14 mouse cellular contexts compared by ENCODE assay signal in the genomic region with DNA sequence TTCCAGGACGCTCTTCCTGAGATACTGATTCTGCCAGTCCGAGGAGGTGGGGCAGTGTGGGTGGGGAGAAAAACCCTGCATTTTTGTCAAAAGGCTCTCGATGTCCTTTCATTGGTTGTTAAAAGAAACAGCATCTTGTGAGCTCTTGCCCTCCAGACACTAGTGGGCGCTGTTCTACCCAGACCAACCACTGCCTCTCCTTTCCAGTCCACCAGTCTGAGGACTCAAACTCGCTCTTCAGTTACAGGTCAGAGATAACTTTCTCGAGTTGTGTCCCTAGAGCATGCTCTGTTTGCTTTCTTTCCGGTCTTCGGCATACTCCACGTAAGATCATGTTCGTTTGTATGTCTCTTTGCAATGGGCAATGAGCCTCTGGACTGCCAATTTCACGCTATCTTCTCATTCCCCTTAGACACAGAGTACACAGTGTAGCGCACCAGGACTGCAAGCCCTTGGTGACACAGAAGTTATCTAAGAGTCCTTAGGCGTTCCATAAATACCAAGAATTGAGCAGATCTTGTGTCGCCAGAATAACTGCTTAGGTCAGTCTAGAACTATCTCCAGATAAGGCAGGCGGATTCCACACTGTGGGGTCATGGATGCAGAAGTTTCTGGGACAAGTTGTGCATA.
DNase-seq lines count a peak whose midpoint lies in the region; ATAC-seq and TF ChIP-seq lines count a peak whose summit lies in the region.
"Had no signal": no experiment of that assay in that cellular context is flagged by ENCODE, and none has a peak within 500 bp of the region (broad histone marks: within the 10 kb centered on the region; RNA-seq: fewer than 3 reads in every experiment).

No protein-coding gene starts in this region.

- no peak for ATAC-seq in CD4-positive, CD25-positive, alpha-beta regulatory T cell, adult 4 months
- 0 out of 2 replicates have a peak, but pooled peaks have one; percentile 36 for ATAC-seq in common myeloid progenitor, adult 5-6 weeks (replicated peaks; ENCODE audit: low read depth, poor library complexity, severe bottlenecking)
- ATAC-seq in forebrain, embryonic 14.5 days, result no peak

- 82% methylated on average over 15 of the region's 15 CpGs for WGBS in forebrain, embryonic 14.5 days

- H3K9ac ChIP-seq in forebrain, embryonic 14.5 days (ENCODE audit: low read length), result no peak overlapping the region
- H3K9ac ChIP-seq: embryonic facial prominence, embryonic 12.5 days; limb, embryonic 13.5 days; neural tube, embryonic 13.5 days had no signal

- H3K27ac ChIP-seq in left cerebral cortex, adult 2 months, result no peak overlapping the region
- no peak overlapping the region for H3K27ac ChIP-seq in forebrain, embryonic 14.5 days (ENCODE audit: low read depth, low read length)
- H3K27ac ChIP-seq: embryonic facial prominence, embryonic 12.5 days; limb, embryonic 13.5 days; neural tube, embryonic 13.5 days had no signal

- H3K4me3 ChIP-seq in left cerebral cortex, adult 2 months, result no peak overlapping the region
- no peak overlapping the region for H3K4me3 ChIP-seq in forebrain, embryonic 14.5 days (ENCODE audit: low read depth, low read length)
- H3K4me3 ChIP-seq: embryonic facial prominence, embryonic 12.5 days; limb, embryonic 13.5 days; neural tube, embryonic 13.5 days had no signal

- H3K4me1 ChIP-seq in forebrain, embryonic 14.5 days (ENCODE audit: control insufficient read depth, insufficient read depth, low read length), result peaks cover 10% of the 10 kb centered on the region

- intact Hi-C loops in left cerebral cortex, adult 2 months (cut with DNase I), result no loop called here
- intact Hi-C loops in left cerebral cortex, postnatal 14 days (cut with DNase I), result loop anchor here (10.0 kb wide), 1 partner anchor 335 kb away; no protein-coding TSS in a partner anchor

- no peaks in the 10 kb centered on the region for H3K36me3 ChIP-seq in forebrain, embryonic 14.5 days (ENCODE audit: control insufficient read depth, insufficient read depth, low read length)
- H3K36me3 ChIP-seq: embryonic facial prominence, embryonic 12.5 days; limb, embryonic 13.5 days; neural tube, embryonic 13.5 days had no signal

- no peaks in the 10 kb centered on the region for H3K9me3 ChIP-seq in forebrain, embryonic 14.5 days (replicated peaks; ENCODE audit: control insufficient read depth, low read length)
- H3K9me3 ChIP-seq: embryonic facial prominence, embryonic 12.5 days; limb, embryonic 13.5 days; neural tube, embryonic 13.5 days had no signal

- peak; percentile 16; the same call in 1 of the 2 replicates for TF ChIP-seq CTCF in left cerebral cortex, adult 2 months (IDR thresholded peaks at IDR 0.05)

- peak; percentile 2 for DNase-seq in CD4-positive, CD25-positive, alpha-beta regulatory T cell, adult 2 months (ENCODE audit: low read depth, low spot score)
- DNase-seq in left cerebral cortex, adult 2 months (ENCODE audit: extremely low spot score in 1 of 2, low spot score in 2 of 2), result no peak
- DNase-seq in left cerebral cortex, postnatal 14 days (ENCODE audit: low spot score in 2 of 2), result no peak
- peak; percentile 36 for DNase-seq in A20 (ENCODE audit: low read depth, low spot score)
- DNase-seq in cerebellum, postnatal 10 days, result no peak
- no peak for DNase-seq in forebrain, embryonic 14.5 days (ENCODE audit: low spot score)
- DNase-seq: kidney, adult 11 months; right cerebral cortex, postnatal 4 days had no signal

- no peaks in the 10 kb centered on the region for H3K27me3 ChIP-seq in forebrain, embryonic 14.5 days (replicated peaks; ENCODE audit: control insufficient read depth, insufficient read depth, low read length)
- H3K27me3 ChIP-seq: embryonic facial prominence, embryonic 12.5 days; limb, embryonic 13.5 days; neural tube, embryonic 13.5 days had no signal

- H3K4me2 ChIP-seq in forebrain, embryonic 14.5 days (ENCODE audit: low read length), result no peak overlapping the region
- H3K4me2 ChIP-seq: embryonic facial prominence, embryonic 12.5 days; limb, embryonic 13.5 days; midbrain, embryonic 11.5 days; neural tube, embryonic 13.5 days had no signal

Comparison
In these comparisons a context has a peak if more than half of its experiments do, and no peak if none do; other contexts are left out.
1. DNase-seq: peak in CD4-positive, CD25-positive, alpha-beta regulatory T cell, adult 2 months (single experiment) and A20 (single experiment); none in left cerebral cortex, adult 2 months (0 of 2), left cerebral cortex, postnatal 14 days (0 of 2), cerebellum, postnatal 10 days (0 of 2) and forebrain, embryonic 14.5 days (single experiment).